Mouse (Mus musculus) heart, embryonic 16.5 days (tissue): ENCODE measurements around the gene 4930426L09Rik. TPM values are rescaled to one million over a fixed set of nuclear protein-coding genes. Genes with fewer than 3 reads are reported as not detected.

Source experiments
- ATAC-seq: fragments of 200-750 bp; cut with Nextera tagmentation; replicated peaks from 2 replicates; pipeline ENCODE4 v1.8.0; 2017; ENCODE audit warnings: moderate number of reproducible peaks; ENCODE audit not compliant: insufficient read depth, low FRiP score; ENCODE audit errors: extremely low read depth
- H3K27ac ChIP-seq: fragments of 300-500 bp; sonication (generic); 2 replicates; pipeline ENCODE4 v1.5.1; 2014; ENCODE audit warnings: mild to moderate bottlenecking, low read length, control low read depth, moderate library complexity
- H3K27me3 ChIP-seq: fragments of 300-500 bp; sonication (generic); 2 replicates; pipeline ENCODE4 v1.6.1; 2014; ENCODE audit warnings: low read length, mixed read lengths; ENCODE audit not compliant: control insufficient read depth, insufficient read depth
- H3K36me3 ChIP-seq: fragments of 300-500 bp; sonication (generic); 2 replicates; pipeline ENCODE4 v1.6.1; 2014; ENCODE audit not compliant: control insufficient read depth, insufficient read depth
- H3K4me1 ChIP-seq: fragments of 300-500 bp; sonication (generic); 2 replicates; pipeline ENCODE4 v1.6.1; 2014; ENCODE audit warnings: low read length, mixed read lengths; ENCODE audit not compliant: control insufficient read depth, insufficient read depth
- H3K4me2 ChIP-seq: fragments of 300-500 bp; sonication (generic); 2 replicates; pipeline ENCODE4 v1.6.1; 2014; ENCODE audit warnings: low read depth, mild to moderate bottlenecking, control low read depth, low read length
- H3K4me3 ChIP-seq: fragments of 300-500 bp; sonication (generic); 2 replicates; pipeline ENCODE4 v1.5.1; 2014; ENCODE audit warnings: mild to moderate bottlenecking, control low read depth, low read length
- H3K9ac ChIP-seq: fragments of 300-500 bp; sonication (generic); 2 replicates; pipeline ENCODE4 v1.6.1; 2014; ENCODE audit warnings: low read length, control low read depth
- H3K9me3 ChIP-seq: fragments of 300-500 bp; sonication (generic); replicated peaks from 2 replicates; pipeline ENCODE4 v1.6.1; 2016; ENCODE audit warnings: low read length; ENCODE audit not compliant: control insufficient read depth
- WGBS: fragments of 180-500 bp; shearing (Covaris S2); extraction: QIAGEN DNeasy Blood & Tissue Kit; methylation state at CpG from one replicate; pipeline ENCODE4 v1.1.7; 2014; 5-methylcytosine and 5-hydroxymethylcytosine counted together
- polyA plus RNA-seq: library from polyadenylated mRNA; unstranded; fragments of >200 nt; fragmentation: Nextera tagmentation; extraction: Ambion mirVana; gene quantifications from 2 replicates; pipeline ENCODE4 v1.2.1, GENCODE M21; 2015

The 4930426L09Rik gene
- polyA plus RNA-seq, 1 experiment from 2014 or later, result 0.09 TPM

GRCm38 (mm10) chr2:18957459-18957858, 40.7 kb upstream of the 4930426L09Rik start:
- Histone ChIP-seq H3K4me1 (peaks cover 42% of the 10 kb centered on the region), H3K4me2 (peak overlapping the region; percentile 41), H3K27ac (peak overlapping the region; percentile 70), H3K4me3 (peak overlapping the region; percentile 11; the same call in 1 of the 2 replicates), H3K9ac (0 out of 2 replicates have a peak overlapping the region, but pooled peaks have one; percentile 26), H3K9me3 (no peaks in the 10 kb centered on the region), H3K36me3 (no peaks in the 10 kb centered on the region), H3K27me3 (no peaks in the 10 kb centered on the region)
- WGBS, result 59% methylated on average over 7 of the region's 7 CpGs
- 0 out of 2 replicates have a peak, but pooled peaks have one; percentile 18 for ATAC-seq

GRCm38 (mm10) chr2:18958044-18958443, 40.1 kb upstream of the 4930426L09Rik start:
- H3K27me3 ChIP-seq, result no peaks in the 10 kb centered on the region
- H3K9ac ChIP-seq, result no peak overlapping the region
- ATAC-seq, result no peak
- 73% methylated on average over 9 of the region's 9 CpGs for WGBS
- peaks cover 42% of the 10 kb centered on the region for H3K4me1 ChIP-seq
- H3K4me2 ChIP-seq, result peak overlapping the region; percentile 41
- H3K36me3 ChIP-seq, result no peaks in the 10 kb centered on the region
- no peak overlapping the region for H3K4me3 ChIP-seq
- peak overlapping the region; percentile 37 for H3K27ac ChIP-seq
- no peaks in the 10 kb centered on the region for H3K9me3 ChIP-seq

- Histone ChIP-seq H3K27me3 (no peaks in the 10 kb centered on the region), H3K9ac (no peak overlapping the region), H3K9me3 (no peaks in the 10 kb centered on the region), H3K36me3 (no peaks in the 10 kb centered on the region), H3K4me3 (no peak overlapping the region), H3K27ac (peak overlapping the region; percentile 37), H3K4me1 (peaks cover 42% of the 10 kb centered on the region), H3K4me2 (no peak overlapping the region)
- ATAC-seq, result no peak
- WGBS, result 85% methylated on average over 5 of the region's 5 CpGs
Observed at GRCm38 (mm10) chr2:18958501-18958900, 39.6 kb upstream of the 4930426L09Rik start.

GRCm38 (mm10) chr2:18959008-18959407, 39.1 kb upstream of the 4930426L09Rik start:
- WGBS, result 81% methylated on average over 6 of the region's 6 CpGs
- no peaks in the 10 kb centered on the region for H3K36me3 ChIP-seq
- H3K9ac ChIP-seq, result no peak overlapping the region
- no peak for ATAC-seq
- H3K9me3 ChIP-seq, result no peaks in the 10 kb centered on the region
- H3K4me3 ChIP-seq, result no peak overlapping the region
- no peak overlapping the region for H3K27ac ChIP-seq
- no peak overlapping the region for H3K4me2 ChIP-seq
- H3K4me1 ChIP-seq, result peaks cover 42% of the 10 kb centered on the region
- H3K27me3 ChIP-seq, result no peaks in the 10 kb centered on the region

- H3K9me3 ChIP-seq, result no peaks in the 10 kb centered on the region
- H3K27me3 ChIP-seq, result no peaks in the 10 kb centered on the region
- H3K4me2 ChIP-seq, result no peak overlapping the region
- no peaks in the 10 kb centered on the region for H3K36me3 ChIP-seq
- peaks cover 42% of the 10 kb centered on the region for H3K4me1 ChIP-seq
- WGBS, result 91% methylated on average over 5 of the region's 5 CpGs
- no peak for ATAC-seq
- no peak overlapping the region for H3K27ac ChIP-seq
- no peak overlapping the region for H3K4me3 ChIP-seq
- H3K9ac ChIP-seq, result no peak overlapping the region
Observed at GRCm38 (mm10) chr2:18959558-18959957, 38.6 kb upstream of the 4930426L09Rik start.

DNA sequence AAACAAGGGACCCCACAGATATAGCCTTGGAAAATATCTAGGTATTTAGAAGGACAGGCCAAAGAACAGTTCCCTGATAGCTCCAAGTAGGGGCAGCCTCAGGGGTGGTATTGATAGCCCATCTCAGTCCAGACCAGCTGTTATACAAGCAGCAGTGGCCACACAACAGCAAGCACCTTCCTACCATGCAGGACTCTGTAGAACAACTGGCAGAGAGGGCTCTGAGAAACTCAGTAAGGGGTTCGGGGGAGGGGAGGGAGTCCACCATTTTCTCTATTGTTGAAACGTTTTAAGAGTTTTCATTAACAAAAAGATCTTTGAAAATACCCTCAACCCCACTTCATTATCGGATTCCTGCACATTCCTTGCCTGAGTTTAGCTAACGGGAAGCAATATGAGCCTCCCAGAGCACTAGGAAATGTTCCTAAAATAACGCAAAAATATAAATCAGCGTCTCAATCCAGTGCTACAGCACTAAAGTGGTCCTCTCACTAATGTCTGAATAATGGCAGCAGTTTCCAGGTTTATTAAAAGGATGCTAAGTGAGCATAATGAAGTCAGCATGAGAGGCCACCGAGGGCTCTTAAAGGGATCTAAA, 37.7 kb upstream of the 4930426L09Rik start:
- Histone ChIP-seq H3K27ac (no peak overlapping the region), H3K9me3 (no peaks in the 10 kb centered on the region)

GRCm38 (mm10) chr2:18962502-18962901, 35.6 kb upstream of the 4930426L09Rik start:
- 75% methylated on average over 3 of the region's 3 CpGs for WGBS
- no peak overlapping the region for H3K4me2 ChIP-seq
- H3K27me3 ChIP-seq, result no peaks in the 10 kb centered on the region
- no peak overlapping the region for H3K27ac ChIP-seq
- no peak overlapping the region for H3K9ac ChIP-seq
- H3K4me1 ChIP-seq, result peaks cover 19% of the 10 kb centered on the region
- peaks cover 2% of the 10 kb centered on the region; the same call in 1 of the 2 replicates for H3K9me3 ChIP-seq
- no peak for ATAC-seq
- peaks cover 2% of the 10 kb centered on the region; the same call in 1 of the 2 replicates for H3K36me3 ChIP-seq
- no peak overlapping the region for H3K4me3 ChIP-seq

More for the DNA sequence above, 37.7 kb upstream of the 4930426L09Rik start:
- Histone ChIP-seq H3K4me1 (peaks cover 34% of the 10 kb centered on the region), H3K4me2 (no peak overlapping the region), H3K36me3 (no peaks in the 10 kb centered on the region), H3K4me3 (no peak overlapping the region), H3K27me3 (no peaks in the 10 kb centered on the region), H3K9ac (no peak overlapping the region)
- ATAC-seq, result no peak
- 40% methylated on average over 7 of the region's 7 CpGs for WGBS

DNA sequence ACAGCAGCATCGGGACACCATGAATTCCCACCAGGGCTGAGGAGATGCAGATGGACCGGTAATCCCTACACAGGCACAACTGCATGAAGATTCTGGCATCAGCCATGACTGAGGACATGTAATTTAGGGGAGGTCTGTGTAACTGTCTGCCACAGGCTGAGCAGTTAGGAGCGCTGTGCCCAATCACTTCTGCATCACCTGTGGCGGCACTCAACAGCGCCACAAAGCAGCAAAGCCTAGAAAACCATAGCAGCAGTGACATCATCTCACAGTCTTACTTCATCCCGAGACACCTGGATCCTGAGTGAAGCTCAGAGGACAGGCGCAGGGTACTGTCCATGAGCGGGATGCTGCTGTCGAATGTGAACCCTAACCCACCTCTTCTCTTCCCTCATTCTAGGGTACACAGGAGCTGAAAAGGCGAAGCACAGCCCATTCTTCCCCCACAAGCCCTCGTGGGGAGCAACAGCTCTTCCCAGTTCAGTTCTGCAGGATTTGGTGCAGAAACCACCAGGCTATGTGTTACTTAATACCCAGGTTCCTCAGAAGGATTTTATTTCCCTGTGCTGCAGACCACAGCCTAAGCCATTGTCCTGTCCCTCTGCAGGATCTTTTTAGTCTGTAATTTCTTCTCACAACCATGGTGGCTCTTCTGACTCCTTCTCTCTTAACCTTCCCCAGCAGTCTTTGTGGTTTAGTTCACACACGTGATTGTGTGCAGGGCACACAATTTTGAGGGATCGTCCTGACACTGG, 34.7 kb upstream of the 4930426L09Rik start:
- H3K36me3 ChIP-seq, result peaks cover 2% of the 10 kb centered on the region; the same call in 1 of the 2 replicates
- H3K4me2 ChIP-seq, result no peak overlapping the region
- no peak overlapping the region for H3K9ac ChIP-seq
- H3K27me3 ChIP-seq, result no peaks in the 10 kb centered on the region
- peaks cover 2% of the 10 kb centered on the region; the same call in 1 of the 2 replicates for H3K9me3 ChIP-seq
- ATAC-seq, result no peak
- H3K4me3 ChIP-seq, result no peak overlapping the region
- 80% methylated on average over 13 of the region's 13 CpGs for WGBS
- H3K4me1 ChIP-seq, result peaks cover 10% of the 10 kb centered on the region
- H3K27ac ChIP-seq, result no peak overlapping the region

DNA sequence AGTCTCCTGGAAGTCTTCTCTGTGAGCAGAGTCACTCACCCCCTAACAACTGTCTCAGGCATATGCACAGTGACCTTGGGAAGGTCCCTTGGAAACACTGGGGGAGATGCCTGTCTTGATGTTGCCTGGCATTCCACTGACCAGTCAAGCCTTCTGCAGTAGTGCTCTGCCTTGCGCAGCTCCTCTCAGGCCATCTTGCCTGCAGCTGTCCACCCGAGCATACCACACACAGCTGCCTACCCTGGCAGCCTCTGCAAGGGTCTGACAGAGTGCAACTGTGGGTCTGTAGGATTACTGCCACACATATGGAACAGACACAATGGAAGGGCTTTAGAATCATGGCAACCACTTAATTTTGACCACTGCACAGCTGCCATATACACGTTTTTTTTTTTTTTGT, 33.0 kb upstream of the 4930426L09Rik start:
- no peak for ATAC-seq
- H3K27me3 ChIP-seq, result no peaks in the 10 kb centered on the region
- H3K27ac ChIP-seq, result no peak overlapping the region
- 77% methylated on average over 3 of the region's 3 CpGs for WGBS
- no peak overlapping the region for H3K9ac ChIP-seq
- H3K4me3 ChIP-seq, result no peak overlapping the region
- H3K9me3 ChIP-seq, result peaks cover 2% of the 10 kb centered on the region; the same call in 1 of the 2 replicates
- H3K36me3 ChIP-seq, result peaks cover 2% of the 10 kb centered on the region; the same call in 1 of the 2 replicates
- H3K4me1 ChIP-seq, result peaks cover 18% of the 10 kb centered on the region
- H3K4me2 ChIP-seq, result no peak overlapping the region
